Mouse (Mus musculus) spleen, postnatal 10 days (tissue): ENCODE measurements around the gene Cux2.

Experiments
- DNase-seq, 2 experiments: peaks; one replicate each; pipeline ENCODE4 v3.0.0; 2021 to 2022; ENCODE audit warnings: low spot score in 2 of 2

The Cux2 gene

DNA sequence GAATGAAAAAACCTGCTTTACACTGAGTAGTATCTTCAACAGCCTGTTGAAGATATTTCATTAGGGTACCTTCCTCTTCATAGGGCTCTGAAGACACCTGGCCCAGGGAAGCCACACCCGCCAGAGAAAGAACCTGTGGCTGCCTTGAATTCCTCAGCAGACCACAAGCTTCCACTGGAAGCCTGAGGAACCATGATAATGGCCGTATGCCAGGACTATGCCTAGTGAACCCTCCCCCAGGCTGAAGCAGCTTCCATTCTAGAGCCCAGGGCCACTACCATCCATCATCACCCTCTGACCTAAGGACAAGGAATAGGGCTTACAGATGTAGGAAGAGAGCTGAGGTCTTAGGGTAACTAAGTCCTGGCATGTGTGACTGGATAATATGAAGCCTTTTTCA is 229.7 kb downstream of the Cux2 start:
- no peak for DNase-seq

DNA sequence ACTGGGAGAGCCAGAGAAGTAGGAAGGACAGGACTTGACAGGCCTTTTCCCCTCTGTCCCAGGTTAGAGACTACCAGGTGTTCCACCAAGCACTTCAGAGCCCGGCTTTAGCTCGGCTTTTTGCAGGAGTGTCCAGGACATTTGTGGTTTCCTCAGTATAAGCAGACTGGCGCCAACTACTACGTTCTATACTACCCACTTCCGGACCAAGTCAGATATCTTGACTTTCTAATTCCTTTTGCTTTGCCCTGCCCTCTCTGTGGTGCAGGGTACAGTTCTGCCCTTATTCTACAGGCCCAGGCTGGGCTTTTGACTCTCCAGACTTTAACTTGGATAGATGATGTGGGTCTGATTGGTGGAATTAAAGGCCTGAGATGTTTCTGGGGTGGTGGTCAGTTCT is 230.3 kb downstream of the Cux2 start:
- DNase-seq = no peak

DNA sequence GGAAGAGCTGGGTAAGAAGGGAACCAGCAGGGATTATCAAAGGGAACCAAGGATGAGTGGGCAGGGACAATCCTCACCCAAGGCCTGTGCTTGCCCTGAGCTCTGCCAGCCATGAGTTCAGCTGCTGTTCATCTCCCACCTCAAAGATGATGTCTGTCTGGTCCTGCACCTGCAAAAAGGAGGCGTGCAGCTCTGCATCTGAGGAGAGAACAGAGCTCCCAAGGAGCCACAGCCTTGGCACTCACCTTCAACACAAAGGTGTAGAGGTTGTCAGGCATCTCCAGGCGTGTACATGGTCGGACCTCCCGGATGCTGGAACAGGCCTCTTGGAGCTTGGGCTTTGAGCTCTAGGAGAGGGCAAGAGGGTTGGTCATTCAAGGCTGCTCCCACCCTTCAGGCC is 231.0 kb downstream of the Cux2 start:
- no peak for DNase-seq

DNA sequence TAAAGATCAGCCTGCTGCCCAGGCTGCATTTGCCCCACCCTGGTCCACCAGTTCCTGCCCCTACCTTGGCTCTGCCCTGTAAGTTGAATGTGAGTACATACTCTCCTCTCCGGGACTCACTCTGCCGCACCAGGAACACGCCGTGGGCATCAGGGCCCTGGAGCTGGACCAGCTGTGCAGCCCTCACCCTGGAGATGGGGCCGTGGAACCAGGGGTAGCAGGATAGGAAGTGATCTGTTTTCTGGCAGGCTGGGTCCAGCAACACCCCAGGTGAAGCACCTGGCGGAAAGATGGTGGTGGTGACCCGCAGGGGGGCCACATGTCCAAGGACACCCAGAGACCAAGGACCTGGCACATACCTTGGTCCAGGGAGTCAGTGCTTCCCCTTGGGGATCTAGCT is 231.5 kb downstream of the Cux2 start:
- DNase-seq = no peak

DNA sequence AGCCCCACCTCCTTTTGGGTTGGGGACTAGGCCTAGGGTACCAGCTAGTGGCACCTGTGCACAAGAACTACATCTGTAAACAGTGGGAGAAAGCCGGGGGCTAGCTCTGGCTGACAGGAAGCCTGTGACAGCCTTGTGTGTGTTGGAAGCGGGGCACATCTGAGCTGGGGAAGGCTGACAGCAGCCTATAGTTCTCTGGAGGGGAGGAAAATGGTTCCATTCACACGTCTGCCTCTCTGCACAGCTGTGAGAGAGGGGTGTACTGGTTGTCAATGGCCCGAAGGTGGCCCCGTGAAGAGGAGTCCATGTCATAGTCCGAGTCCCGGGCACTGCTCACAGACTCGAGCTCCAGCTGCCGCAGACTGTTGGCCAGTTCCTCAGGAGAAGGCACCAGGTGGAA is 232.4 kb downstream of the Cux2 start:
- no peak for DNase-seq

DNA sequence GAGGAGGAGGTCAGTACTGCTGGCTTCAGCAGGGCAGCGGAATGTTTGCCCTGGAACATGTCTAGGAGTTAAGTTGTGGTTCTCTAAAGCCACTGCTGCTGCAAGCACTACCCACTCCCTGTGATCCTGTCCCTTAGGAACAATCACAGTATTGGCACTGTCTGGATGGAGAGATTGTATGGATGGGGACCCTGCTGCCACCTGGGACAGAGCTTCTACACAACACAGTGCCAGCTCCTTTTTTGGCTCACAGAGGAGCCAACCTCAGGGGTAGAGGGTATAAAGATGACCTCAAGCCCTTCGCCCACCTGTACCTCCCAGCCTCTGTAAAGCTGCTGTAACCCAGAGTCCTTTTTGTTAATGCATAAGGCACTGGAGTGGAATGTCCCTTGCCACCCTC is 233.3 kb downstream of the Cux2 start:
- no peak for DNase-seq

DNA sequence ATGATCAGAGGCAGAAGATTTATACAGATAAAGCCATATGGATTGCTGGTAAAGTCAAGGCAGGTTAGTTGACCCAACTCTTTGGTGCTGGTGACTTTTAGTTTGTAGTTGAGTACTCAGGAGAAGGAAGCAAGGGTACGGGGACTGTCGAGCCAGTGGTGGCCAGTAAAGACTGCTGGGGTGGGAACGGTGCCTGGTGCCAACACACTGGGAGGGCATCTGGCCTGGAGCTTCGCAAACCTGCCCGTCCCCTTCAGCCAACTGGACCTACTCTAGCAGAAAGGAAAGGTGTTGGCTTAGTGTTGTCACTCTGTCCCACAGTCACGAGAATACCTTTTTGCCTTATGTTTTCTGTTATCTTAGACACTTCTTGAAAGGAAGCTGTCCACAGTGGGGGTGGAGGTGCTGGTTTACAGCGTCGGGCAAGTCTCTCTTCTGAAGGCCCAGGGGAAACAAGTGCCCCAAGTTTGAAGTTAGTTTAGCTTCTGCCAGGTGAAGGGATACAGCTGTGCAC is 234.0 kb downstream of the Cux2 start:
- no peak for DNase-seq

DNA sequence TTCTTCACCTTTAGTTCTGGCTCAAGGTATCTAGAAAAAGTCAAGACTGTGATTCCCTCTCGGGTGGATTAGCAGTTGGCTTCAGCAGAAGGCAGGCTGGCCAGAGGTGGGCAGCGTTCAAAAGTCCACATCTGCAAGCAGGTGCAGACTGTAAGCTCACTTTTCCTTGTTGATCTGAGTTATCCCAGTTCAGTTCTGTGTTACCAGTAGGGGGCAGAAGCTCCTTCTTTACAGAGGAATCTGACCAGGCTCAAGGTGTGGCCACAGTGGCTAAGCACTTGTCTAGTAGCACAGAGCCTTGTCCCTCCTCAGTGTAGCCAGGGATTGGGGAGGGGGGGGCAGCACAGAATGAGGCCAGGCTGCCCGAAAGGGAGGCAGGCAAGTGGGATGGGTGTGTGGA is 234.8 kb downstream of the Cux2 start:
- peak in 1 of 2 experiments; percentile 66 for DNase-seq

DNA sequence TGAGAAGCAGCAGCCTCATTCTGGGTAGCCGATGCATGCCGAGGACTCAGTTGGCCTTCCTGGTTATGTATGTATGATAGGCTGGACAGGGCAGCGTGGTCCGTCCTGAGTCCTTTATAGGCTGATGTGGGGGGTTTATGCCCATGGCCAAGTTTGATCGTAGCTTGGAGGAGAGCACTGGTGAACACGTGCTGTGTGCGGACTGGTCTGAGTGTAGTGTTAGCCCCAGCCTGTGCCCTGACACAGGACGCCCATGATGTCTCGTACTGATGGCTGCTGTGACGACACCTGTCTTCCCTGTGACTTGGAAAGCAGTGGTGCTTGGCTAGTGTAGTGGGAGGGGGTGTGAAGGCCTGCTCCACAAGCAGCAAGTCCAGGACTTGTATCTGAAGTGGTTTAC is 236.2 kb downstream of the Cux2 start:
- no peak for DNase-seq

DNA sequence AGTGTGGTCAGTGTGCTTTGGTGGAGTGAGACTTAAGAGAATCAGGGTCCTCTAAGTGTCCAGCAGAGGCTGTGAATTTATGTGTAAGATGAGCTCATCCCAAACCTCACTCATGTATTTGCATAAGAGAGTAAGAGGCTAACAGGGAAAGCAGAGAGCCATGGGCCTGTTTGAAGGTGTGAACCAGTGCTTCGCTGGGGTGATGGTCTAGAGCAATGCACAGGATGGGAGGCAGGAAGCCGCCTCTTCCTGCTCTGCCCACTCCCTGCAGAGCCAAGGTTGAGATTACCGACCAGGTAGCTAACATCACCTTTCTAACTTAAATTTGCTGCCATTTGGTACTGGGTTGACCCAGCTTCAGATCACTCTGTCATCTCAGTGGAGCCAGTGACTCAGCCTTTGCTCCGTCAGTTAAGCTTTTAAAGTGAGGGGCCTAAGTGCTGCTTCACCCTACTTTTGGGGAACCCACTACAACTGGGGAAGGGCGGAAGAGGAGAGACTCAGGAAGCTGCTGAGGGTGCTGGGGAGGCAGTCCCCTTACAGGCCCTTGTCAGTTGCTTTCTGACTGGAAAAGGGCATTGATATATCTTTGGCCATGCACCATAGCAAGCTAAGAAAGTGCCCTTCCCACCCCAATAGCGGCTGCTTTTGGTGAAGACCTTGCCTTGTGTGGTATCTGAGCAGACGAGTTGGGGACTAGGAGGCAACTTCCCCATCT is 237.2 kb downstream of the Cux2 start:
- DNase-seq = no peak

DNA sequence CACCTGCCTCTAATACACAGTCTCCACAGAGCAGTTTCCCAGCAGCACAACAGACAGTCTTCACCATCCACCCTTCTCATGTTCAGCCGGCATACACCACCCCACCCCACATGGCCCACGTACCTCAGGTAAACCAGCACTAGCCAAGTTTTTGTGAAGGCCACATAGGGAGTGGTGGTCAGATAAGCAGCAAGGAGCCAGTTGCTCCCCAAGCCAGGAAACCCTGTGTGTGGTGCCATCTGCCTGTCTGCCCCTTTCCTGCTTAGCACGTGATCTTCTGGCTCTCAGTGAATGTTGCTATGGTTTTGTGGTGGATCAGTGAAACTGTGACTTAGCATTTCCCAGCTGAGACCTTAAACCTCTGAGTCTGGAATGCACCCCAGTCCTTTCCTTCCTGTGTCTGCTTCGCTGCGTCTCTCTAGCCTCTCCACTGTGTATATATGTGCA is 238.4 kb downstream of the Cux2 start:
- DNase-seq = no peak

DNA sequence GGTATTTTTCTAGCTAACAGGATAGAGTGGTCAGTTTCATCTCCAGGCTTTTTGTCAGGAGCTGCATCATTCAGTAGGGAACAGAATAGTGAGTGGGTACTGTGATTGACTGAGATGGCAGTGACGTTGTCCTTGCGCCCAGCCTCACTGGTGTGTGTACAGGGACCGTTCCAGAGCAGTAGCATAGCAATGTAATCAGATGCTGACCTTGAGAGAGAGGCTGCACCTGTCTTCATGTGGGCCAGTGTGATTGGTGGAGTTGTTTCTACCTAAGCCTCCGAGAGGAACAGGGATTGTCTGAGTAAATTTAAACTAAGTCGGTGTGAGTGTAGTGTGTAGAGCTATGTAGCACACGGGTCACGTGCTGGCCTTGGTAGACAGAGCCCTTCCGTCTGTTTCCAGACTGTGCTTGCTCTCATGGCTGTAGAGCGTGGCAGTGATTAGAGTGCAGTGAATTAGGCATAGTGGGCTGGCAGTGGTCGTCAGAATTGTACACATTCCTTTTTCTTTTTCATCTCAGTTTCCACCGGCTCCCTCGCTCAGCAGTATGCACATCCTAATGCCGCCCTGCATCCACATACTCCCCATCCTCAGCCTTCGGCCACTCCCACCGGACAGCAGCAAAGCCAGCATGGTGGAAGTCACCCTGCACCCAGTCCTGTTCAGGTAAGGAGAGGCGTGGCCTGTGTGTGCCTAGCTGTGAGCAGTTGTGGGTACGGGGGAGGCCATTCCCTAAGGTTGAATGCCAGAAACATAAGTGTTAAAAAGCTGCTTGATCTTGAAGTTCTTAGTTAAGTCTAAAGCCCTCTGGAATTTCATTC is 239.4 kb downstream of the Cux2 start:
- DNase-seq = no peak

DNA sequence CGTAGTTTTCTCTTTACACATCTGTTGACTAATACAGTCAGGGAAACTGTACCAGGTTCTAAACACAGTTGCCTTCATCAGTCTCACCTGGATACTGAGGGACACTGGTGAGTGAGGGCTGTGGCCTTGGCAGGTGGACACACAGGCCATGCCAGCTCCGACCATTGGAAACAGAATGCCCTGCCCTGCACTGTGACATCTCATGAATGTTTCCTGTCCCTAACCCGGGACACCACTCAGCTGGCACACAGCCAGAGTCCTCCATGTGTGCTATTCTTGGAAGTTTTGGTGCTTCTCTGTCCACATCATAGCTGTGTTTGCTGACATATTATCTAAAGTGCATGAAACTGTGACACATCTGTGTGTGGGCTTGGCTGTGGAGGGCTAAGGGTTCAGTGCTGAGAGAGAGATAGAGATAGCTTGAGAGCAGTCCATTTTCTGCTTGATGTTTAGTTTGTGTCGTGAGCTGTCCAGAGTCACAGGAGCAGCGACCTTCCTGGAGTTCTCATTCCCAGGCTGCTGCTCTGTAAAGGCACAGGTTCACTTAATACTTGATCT is 240.2 kb downstream of the Cux2 start:
- DNase-seq = no peak

DNA sequence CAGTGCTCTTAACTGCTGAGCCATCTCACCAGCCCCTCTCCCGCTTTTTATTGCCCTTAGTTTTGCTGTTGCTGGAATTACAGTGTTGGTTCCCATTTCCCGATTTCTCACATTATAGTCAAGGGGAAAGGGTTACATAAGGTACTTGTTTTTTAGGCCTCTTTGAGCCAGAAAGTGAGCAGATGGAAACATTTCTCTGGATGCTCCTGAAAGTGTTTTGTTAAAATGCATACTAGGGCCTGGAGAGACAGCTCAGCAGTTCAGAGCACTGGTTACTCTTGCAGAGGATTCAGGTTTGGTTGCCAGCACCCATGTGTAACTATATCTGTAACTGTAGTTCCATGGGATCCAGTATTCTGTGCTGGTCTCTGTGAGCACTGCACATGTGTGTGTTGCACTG is 241.7 kb downstream of the Cux2 start:
- DNase-seq = no peak

DNA sequence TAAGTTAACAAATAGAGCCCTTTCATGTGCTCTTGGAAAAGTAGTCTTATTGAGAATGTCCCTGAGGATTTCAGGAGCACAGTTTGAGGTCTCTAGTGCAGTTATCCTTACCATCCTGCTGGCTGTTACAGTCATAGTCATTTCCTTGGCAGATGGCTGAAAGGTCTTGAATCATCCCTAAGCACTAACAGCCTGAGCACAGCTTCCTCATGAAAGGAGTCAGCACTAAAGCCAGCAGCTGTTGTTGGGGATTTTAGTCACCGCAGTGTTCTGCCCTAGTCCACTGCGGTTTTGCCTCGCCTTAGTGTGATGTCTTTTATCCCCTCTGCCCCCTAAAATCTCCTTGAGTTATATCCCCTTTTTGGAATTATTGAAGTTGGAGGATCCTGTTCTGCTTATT is 242.7 kb downstream of the Cux2 start:
- DNase-seq = no peak
